Mouse (Mus musculus): Measurements from ENCODE around the gene Oip5.

Oip5 gene

DNA sequence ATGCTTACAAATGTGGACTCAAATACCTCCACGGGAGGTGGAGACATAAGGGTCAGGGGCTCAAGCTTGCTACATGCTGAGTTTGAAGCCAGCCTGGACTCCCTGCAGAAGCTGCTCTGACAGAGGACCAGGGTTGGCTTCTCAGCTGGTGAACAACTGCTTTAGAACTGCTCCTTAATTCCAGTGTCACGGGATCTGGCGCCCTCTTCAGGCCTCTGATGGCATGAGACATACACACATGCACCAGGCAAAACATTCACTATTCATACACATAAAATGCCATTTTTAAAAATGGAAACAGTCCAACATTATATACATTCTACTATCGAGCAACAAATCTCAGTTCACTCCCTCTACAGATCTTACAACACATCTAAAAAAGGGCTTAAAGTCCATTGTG lies 30.9 kb downstream of the Oip5 start:
- DNase-seq (ENCODE audit: low read depth in 2 of 2, low spot score in 2 of 2) = peak; percentile 60 to 76

DNA sequence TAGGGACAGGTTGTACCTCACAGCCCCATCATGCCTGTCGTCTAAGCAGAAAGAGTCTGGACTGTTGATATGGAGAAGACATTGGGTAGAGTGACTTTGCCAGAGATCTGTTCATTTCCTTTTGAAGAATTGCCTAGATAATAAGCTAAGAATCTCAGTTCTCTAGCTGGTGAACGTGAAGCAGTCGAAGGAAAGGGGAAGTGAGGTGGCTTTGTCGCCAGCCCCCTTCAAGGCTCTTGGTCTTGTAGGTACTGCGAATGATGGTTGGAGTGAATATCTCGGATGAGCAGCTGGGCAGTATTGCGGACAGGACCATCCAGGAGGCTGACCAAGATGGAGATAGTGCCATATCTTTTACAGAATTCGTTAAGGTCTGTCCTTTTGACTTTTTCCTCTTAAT lies 34.0 kb downstream of the Oip5 start:
- DNase-seq (ENCODE audit: low read depth in 2 of 2, low spot score in 2 of 2) = no peak

- DNase-seq (ENCODE audit: low read depth in 2 of 2, low spot score in 2 of 2) = no peak
These were observed 34.8 kb downstream of the Oip5 start for GRCm38 (mm10) chr2:119583439-119583838.

- DNase-seq (ENCODE audit: low read depth in 2 of 2, low spot score in 2 of 2) = no peak
These were observed 36.7 kb downstream of the Oip5 start for GRCm38 (mm10) chr2:119581571-119581970.

- no peak for DNase-seq (ENCODE audit: low read depth in 2 of 2, low spot score in 2 of 2)
These were observed 45.8 kb downstream of the Oip5 start for GRCm38 (mm10) chr2:119572471-119572870.

DNA sequence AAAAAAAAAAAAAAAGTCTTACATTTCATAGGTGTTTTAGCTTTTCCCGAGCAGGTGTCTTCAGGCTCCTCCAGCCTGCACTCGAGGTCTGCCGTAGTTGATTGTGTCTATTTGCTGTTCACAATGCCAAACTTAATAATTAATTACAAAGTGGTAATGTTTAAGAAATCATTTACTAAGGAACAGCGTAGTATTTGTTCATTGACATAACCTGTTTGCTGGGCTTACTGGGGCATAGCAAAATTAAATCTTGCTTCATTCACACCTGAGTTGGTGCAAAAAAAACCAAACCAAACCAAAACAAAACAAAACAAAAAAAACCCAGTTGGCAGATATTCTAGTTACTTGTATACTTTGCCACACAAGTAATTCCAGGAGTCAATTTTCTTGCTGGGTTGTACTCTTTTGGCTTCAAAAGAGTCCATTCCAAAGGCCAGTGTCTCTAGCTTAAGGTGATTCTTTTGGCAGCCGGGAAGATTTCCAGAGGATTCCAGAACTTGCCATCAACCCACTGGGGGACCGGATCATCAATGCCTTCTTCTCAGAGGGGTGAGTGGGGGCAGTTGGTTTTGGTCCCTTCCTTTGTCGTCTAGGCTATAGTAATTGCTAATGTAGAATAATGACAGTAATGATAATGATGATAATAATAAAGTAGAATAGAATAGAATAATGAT lies 52.0 kb downstream of the Oip5 start:
- no peak for DNase-seq (ENCODE audit: low read depth in 2 of 2, low spot score in 2 of 2)

DNA sequence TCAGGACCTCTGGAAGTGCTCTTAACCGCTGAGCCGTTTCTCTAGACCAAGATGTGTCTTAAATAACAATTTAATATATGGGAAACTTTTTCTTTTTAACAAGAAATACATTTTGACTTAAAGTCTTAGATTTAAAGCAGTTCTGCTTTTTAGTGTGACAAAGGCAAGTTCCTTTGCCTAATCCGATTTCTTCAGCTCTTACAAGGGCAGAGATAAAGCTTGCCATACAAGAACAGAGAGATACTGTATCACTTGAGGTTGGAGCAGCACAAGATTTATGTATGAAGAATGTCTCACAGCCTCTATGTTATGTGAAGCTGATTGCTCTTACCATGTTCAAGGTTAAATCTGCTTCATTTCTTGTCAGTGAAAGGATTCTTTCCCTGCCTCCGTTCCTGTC lies 53.0 kb downstream of the Oip5 start:
- no peak for DNase-seq (ENCODE audit: low read depth in 2 of 2, low spot score in 2 of 2)

DNA sequence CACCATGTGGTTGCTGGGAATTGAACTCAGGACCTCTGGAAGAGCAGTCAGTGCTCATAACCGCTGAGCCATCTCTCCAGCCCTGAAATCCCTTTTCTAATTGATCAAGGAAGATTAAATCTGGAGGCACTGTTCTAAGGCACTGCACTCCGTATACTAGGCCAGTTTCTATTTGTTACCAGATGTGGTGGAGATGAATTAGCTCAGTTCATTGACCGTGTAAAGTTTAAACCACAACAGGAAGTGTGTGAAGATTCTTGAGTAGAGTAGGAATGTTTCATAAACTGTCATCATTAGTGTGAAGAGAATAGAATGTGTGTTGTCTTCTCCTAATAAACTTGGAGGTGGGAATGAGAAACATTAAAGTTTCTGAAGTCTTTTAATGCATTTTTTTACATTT lies 56.5 kb downstream of the Oip5 start:
- DNase-seq (ENCODE audit: low read depth in 2 of 2, low spot score in 2 of 2) = no peak

Data from CD8-positive naive resting alpha-beta T cell, adult 2 months (primary cell).